Mouse (Mus musculus) fat pad, adult 2 months (tissue): ENCODE results near the gene Efcab5.
"Not testable (repeated sequence)": the region's sequence is repeated elsewhere in the genome, so short reads cannot be mapped to it uniquely, and the experiment has no call there.

ENCODE experiments used
- DNase-seq: peaks from one replicate; pipeline ENCODE4 v3.0.0-alpha.2; 2011; ENCODE audit warnings: low read depth, low spot score; ENCODE audit errors: extremely low read depth

Gene Efcab5

GRCm38 (mm10) chr11:77179771-77180170, 9.0 kb downstream of the Efcab5 start:
- DNase-seq = peak; percentile 62

DNA sequence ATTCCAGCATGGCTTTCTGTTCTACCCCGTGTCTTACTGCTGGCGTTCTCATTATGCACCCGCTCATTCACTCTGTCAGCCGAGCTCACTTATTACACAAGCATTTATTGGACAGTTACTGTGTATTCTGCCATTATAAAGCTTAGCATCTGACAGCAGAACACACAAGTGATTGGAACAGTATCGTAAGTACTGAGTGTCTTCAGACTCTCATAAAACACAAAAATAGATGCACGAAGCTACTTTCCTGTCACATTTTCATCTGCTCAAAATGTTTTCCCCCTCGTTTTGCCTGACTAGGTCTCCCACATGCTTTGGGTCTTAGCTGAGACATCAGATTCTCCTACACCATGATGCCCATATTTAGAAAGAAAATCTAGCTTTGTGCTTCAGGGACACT, 14.2 kb downstream of the Efcab5 start:
- DNase-seq = no peak

GRCm38 (mm10) chr11:77173731-77174130, 15.0 kb downstream of the Efcab5 start:
- DNase-seq = no peak

DNA sequence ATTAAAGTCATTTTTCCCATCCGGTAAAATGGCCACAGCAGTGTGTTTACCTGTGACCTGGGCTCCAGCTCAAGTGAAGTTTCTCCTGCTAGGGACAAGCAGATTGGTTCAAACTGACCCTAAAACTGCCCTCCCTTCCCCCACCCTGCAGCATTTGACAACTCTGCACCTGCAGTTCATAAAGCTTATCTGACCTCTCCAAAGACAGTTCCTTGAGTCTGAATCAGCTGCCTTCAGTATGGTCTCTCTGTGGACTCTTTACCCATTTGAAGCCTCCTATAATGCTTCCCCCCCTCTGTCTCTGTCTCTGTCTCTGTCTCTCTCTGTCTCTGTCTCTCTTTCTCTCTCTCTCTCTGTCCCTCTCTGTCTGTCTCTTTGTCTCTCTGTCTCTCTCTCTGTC, 28.0 kb downstream of the Efcab5 start:
- no peak for DNase-seq

DNA sequence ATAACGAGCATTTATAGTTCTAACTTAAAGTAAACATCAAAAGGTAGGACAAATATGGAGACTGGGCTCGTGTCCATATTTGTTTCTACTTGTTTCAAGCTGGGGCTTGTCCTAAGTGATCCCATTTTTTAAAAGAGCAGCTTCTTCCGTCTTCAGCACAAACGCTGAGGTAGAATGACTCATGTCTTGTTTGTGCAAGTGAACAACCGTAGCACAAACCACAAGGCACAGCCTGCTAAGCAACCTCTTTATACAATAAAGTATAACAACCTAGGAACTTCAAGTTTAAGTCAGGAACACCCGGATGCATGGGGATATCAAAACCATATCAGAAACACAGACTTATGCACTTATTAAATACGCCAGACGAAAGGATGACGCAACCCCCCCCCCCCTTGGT, 28.4 kb downstream of the Efcab5 start:
- DNase-seq = no peak

DNA sequence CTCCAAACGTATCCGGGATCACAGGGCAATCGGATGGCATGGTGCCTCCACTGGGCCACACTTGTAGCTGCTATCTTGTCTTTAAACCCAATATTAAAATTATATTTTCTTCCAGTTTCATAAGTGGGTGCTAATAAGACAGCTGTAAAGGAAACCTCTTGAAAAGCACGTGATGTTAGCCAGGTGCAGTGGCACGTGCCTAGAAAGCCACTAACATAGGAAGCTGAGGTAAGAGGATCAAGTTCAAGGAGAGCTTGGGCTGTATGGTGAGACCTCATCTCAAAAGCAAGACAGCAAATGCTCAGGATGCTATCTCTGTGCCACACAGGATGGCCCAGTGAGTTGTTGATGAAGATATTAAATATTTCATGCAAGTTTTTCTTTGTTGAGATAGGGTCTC, 34.6 kb downstream of the Efcab5 start:
- no peak for DNase-seq

GRCm38 (mm10) chr11:77150806-77151205, 38.0 kb downstream of the Efcab5 start:
- DNase-seq = no peak

- not testable (repeated sequence) for DNase-seq
Measured at GRCm38 (mm10) chr11:77149783-77150630, 38.8 kb downstream of the Efcab5 start.

DNA sequence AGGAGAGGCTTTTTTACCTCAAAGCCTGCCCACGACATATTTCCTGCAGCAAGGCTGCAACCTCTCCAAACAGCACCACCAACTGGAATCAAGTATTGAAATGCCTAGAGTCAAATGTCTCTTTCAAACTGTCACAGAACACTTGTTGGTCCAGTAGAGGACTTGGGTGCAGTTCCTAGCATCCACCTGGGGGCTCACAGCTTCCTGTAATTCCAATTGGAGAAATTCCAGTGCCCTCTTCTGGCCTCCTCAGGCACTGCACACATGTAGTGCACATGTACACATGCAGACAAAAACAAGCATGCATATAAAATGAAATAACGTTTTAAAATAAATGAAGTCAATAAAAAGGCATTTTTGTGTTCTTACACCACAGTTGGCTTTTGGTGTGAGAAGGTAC, 40.0 kb downstream of the Efcab5 start:
- no peak for DNase-seq

GRCm38 (mm10) chr11:77147753-77148152, 41.0 kb downstream of the Efcab5 start:
- no peak for DNase-seq

GRCm38 (mm10) chr11:77145423-77145822, 43.3 kb downstream of the Efcab5 start:
- no peak for DNase-seq

- DNase-seq = no peak
Measured at GRCm38 (mm10) chr11:77141938-77142337, 46.8 kb downstream of the Efcab5 start.

DNA sequence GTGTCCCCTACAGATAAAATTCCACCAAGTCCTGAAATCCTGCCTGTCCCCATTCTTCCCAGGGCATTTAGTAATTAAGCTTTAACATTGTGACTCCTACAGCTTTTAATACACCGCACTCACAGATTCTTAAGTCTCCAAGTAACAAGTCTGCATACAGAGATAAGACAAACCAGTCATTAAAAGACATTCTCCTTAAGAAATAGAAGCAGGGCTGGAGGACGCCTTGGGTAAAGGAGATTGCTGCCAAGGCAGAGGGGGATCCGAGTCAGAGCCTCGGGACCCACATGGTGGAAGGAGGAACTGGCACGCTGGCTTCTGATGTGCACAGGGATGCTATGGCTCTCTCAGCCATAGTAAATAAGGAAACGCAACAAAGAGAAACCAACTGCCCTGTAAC, 48.8 kb downstream of the Efcab5 start:
- DNase-seq = no peak

DNA sequence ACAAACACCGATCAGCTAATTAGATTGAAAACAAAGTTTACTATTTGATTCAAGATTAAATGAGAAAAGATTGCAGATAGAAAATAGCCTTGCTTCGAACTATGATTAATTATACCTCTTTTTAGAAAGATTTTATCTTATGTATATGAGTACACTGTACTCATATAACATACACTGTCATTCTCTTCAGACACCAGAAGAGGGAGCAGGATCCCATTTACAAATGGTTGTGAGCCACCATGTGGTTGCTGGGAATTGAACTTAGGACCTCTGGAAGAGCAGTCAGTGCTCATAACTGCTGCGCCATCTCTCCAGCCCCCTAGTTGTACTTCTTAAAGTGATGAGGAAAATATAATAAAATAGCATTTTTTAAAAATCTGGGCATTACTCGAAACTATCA, 55.3 kb downstream of the Efcab5 start:
- no peak for DNase-seq

DNA sequence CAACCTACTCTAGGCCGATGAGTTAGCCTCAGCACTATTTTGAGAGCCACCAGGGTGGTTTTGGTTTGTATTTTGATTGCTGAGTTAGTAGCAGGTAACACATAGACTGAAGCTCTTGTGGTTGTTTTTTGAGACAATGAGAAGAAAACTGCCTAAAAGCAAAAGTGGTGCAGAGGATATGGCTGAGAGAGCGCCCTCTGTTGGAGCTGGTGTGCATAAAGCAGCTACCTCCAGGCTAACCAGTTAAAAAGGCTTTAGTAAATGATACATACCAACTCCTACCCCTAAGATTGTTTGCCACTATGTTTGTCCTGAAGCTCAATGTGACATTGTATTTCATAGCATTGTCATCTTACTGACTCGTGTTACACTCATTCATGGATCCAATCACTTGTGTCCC, 56.2 kb downstream of the Efcab5 start:
- DNase-seq = no peak

- DNase-seq = no peak
Measured at GRCm38 (mm10) chr11:77128562-77128961, 60.2 kb downstream of the Efcab5 start.

GRCm38 (mm10) chr11:77111141-77111540, 77.6 kb downstream of the Efcab5 start:
- DNase-seq = no peak

DNA sequence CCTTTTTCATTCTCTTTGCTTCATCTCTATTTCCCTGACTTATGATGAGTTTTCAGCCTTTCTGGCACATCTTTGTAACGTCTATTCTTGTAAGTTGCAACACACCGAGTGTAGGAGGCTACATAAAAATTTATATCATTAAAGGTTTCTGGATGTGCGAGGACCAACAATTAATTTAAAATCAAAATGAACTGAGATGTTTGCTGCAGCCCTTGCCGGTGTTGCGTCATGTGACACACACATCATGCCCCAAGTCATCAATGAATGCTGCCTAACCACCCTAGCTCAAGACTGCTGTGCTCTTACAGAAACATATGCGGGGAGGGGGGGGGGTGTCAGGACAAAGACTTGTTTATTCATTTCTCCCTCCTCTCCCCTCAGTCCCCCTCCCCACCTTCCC, 80.3 kb downstream of the Efcab5 start:
- DNase-seq = no peak

DNA sequence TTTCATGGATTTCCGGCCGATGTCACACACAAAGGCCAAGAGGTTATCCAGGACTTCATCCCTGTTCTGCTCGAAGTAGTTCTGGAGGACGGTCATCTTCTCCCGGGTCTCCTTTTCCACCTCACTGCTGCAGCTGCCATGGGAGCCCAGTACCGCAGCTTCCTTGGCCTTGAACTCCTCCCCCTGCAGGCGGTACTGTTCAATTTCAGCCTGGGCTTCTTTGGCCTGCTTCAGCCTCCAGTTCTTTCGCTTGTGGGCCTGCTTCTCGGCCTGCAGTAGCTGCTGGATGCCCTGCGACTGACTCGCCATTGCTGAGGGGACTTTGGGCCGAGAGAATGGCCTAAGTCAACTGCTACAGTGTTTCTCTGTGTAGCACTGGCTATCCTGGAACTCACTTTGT, 80.9 kb downstream of the Efcab5 start:
- not testable (repeated sequence) for DNase-seq

GRCm38 (mm10) chr11:77106961-77107360, 81.8 kb downstream of the Efcab5 start:
- no peak for DNase-seq

DNA sequence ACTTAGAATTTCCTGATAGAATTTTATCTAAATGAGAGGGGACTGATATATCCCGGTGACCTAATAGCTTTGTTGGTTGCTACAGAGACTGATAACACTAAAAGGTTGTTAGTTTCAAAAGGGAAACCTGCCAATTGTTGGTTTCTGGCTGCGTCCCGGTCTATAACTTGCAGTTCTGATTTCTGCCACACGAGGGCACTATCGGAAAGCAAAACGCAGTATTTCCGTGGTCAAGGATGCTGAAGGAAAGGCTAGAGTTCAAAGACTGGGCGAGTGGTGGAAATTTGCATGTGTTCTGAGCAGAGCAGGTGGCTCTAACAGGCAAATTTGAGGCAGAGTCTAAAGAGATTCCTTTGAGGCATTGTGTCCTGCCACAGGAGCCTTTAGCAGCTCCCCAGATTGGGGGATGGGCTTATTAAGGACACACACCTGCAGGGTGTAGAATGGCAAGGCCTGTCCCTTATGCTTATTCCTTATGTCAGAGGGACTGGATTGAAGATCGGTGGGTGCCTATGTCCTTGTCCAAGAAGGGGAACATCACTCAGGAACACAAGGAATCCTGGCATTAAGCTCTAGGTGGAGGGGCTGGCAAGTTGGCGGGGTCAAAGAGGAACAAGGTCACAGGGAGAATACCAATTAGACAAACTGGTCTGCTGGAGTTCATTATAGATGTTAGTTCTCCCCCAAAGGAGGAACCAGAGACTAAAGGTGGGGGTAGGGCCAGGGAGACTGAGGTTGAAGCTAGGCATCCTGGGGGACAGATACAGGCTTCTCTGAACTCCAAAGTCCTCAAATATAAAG, 88.4 kb downstream of the Efcab5 start:
- no peak for DNase-seq

DNA sequence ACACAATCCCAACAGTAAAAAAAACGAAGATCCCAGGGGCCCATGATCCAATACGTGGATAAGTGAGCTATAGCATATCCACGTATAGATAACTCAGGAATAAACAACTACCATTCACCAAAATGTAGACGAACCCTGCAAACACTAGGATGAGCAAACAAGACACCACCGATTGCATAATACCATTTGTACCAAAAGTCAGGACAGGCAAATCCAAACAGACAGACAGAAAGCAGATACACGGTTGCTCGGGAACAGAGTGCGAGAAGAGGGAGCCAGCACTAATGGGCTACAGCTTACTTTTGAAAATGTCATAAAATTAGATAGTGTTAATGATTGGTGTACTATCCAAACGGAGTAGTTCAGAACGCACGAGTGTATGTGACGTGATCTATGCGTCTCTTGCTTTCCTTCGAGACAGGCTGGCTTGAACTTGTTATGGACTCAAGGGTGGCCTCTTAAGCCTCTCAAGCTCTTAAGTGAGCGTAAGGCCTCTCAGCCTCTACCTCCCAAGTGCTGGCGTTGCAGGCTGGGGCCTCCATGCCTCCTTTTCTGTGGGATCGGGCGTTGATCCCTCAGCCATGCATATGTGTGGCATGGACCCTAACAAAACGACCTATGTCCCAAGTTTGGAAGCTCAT, 90.3 kb downstream of the Efcab5 start:
- DNase-seq = no peak
